Mouse (Mus musculus) adrenal gland, adult 2 months (tissue): ENCODE results near the gene Lrba. TPM values are rescaled to one million over a fixed set of nuclear protein-coding genes. Genes with fewer than 3 reads are reported as not detected.

ENCODE experiments used
- DNase-seq: peaks from one replicate; pipeline ENCODE4 v3.0.0; 2021
- polyA plus RNA-seq: library from polyadenylated mRNA; depleted of rRNA; stranded (reverse); fragments of >200 nt; gene quantifications from 2 replicates; pipeline ENCODE4 v1.2.3, GENCODE M21; 2012
- total RNA-seq, 2 experiments: library from RNA; stranded (reverse); gene quantifications; 2 replicates each; pipeline ENCODE4 v1.2.3; 2021

Gene Lrba
- total and polyA plus RNA-seq, 3 experiments = 11.0 to 36.4 (median 28.6) TPM

GRCm38 (mm10) chr3:86559635-86560034, 335.2 kb downstream of the Lrba start:
- DNase-seq = no peak

- DNase-seq = no peak
Measured at GRCm38 (mm10) chr3:86560281-86561022, 336.0 kb downstream of the Lrba start.

- DNase-seq = no peak
Measured at GRCm38 (mm10) chr3:86561023-86561344, 336.5 kb downstream of the Lrba start.

- DNase-seq = no peak
Measured at GRCm38 (mm10) chr3:86561396-86561795, 336.9 kb downstream of the Lrba start.

- DNase-seq = no peak
Measured at GRCm38 (mm10) chr3:86567312-86567711, 342.8 kb downstream of the Lrba start.

- no peak for DNase-seq
Measured at GRCm38 (mm10) chr3:86571518-86571917, 347.0 kb downstream of the Lrba start.

- DNase-seq = no peak
Measured at GRCm38 (mm10) chr3:86572519-86573244, 348.2 kb downstream of the Lrba start.

GRCm38 (mm10) chr3:86575312-86575711, 350.8 kb downstream of the Lrba start:
- DNase-seq = no peak

GRCm38 (mm10) chr3:86602284-86602683, 377.8 kb downstream of the Lrba start:
- no peak for DNase-seq

- no peak for DNase-seq
Measured at GRCm38 (mm10) chr3:86605775-86606174, 381.3 kb downstream of the Lrba start.

GRCm38 (mm10) chr3:86627008-86627743, 402.7 kb downstream of the Lrba start:
- DNase-seq = no peak

GRCm38 (mm10) chr3:86629379-86629778, 404.9 kb downstream of the Lrba start:
- no peak for DNase-seq

GRCm38 (mm10) chr3:86635464-86635863, 411.0 kb downstream of the Lrba start:
- DNase-seq = no peak

GRCm38 (mm10) chr3:86635940-86636339, 411.5 kb downstream of the Lrba start:
- DNase-seq = no peak

GRCm38 (mm10) chr3:86638552-86639348, 414.3 kb downstream of the Lrba start:
- no peak for DNase-seq

GRCm38 (mm10) chr3:86641393-86641792, 416.9 kb downstream of the Lrba start:
- no peak for DNase-seq

GRCm38 (mm10) chr3:86641796-86642195, 417.3 kb downstream of the Lrba start:
- no peak for DNase-seq

GRCm38 (mm10) chr3:86646771-86647170, 422.3 kb downstream of the Lrba start:
- DNase-seq = no peak

GRCm38 (mm10) chr3:86651006-86651405, 426.5 kb downstream of the Lrba start:
- DNase-seq = no peak

- no peak for DNase-seq
Measured at GRCm38 (mm10) chr3:86659326-86659725, 434.8 kb downstream of the Lrba start.

- DNase-seq = no peak
Measured at GRCm38 (mm10) chr3:86664399-86664798, 439.9 kb downstream of the Lrba start.

- DNase-seq = no peak
Measured at GRCm38 (mm10) chr3:86668146-86668545, 443.7 kb downstream of the Lrba start.
